Mouse (Mus musculus): Measurements from ENCODE around the gene Snapc4.

Snapc4 gene

GRCm38 (mm10) chr2:26339204-26339551, 41.3 kb downstream of the Snapc4 start:
- no peak for DNase-seq (ENCODE audit: low spot score)

DNA sequence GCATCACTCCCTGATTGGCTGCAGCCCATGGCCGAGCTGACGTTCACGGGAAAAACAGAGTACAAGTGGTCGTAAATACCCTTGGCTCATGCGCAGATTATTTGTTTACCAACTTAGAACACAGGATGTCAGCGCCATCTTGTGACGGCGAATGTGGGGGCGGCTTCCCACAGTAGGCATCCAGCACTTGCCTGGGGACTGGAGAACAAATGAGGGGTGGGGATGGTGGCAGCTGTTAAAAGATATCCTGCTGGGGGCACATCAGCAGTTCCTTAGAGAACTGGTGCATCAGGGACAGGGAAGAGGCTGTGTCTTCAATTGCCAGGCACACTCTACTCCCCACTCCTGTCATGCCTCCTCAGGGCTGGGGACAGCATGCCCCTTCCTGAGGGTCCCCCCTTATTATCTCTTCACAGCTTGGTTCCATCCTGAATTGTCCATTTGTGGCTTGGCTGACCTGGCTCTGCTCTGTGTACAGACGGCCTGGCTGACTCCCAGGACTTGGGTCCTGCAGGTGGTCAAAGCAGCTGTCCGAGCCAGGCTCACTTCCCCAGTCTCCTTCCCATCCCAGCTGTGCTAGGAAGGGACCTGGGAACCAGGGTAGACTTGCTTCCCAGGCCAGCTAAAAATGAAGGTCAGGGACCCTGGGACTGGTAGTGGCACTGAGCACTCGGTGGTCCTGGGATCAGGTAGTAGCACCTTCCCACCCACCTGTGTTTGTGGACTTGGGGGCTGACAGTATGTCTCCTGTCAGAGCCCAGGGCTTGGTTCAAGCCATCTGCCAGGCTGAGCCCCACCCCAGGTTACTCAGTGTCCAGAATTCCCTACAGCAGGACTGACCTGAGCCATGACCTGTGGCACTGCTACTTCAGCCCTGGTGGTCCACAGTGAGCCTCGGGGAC, 41.9 kb downstream of the Snapc4 start:
- no peak for DNase-seq (ENCODE audit: low spot score)

GRCm38 (mm10) chr2:26330702-26331101, 49.8 kb downstream of the Snapc4 start:
- no peak for DNase-seq (ENCODE audit: low spot score)

DNA sequence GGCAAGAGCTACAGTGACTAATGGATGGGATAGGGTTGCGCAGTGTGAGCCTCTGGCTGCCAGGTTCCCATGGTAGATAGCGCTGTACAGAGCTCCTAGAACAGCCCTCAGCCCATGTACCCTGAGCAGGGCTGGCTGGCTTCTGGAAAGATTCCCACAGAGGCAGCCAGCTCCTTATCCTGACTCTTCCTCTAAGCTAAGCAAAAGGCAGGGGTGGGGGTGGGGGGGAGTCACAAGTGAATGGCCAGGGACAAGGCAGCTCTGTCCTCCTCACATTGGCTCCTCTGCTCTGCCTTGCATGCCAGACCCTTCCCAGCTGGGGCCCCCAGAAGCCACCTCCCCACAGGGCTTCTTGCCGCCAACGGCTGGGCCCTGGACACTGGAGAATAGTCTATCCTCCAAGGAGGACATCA, 50.4 kb downstream of the Snapc4 start:
- no peak for DNase-seq (ENCODE audit: low spot score)

GRCm38 (mm10) chr2:26329402-26329801, 51.1 kb downstream of the Snapc4 start:
- peak; percentile 29 for DNase-seq (ENCODE audit: low spot score)

DNA sequence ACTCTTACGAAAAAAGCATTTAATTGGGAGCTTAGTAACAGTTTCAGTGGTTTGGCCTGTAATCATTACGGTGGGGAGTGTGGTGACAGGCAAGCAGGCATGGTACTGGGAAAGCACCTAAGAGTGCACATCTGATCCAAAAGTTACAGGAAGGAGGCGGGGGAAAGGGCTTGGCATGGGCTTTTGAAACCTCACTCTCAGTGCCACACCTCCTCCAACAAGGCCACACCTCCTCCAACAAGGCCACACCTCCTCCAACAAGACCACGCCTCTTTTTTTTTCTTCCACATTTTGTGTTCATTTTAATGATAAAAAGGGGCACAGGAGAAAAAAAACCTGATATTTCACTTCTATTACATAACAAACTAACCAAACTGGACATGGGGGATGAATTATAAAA, 52.6 kb downstream of the Snapc4 start:
- no peak for DNase-seq (ENCODE audit: low spot score)

GRCm38 (mm10) chr2:26325386-26326181, 54.9 kb downstream of the Snapc4 start:
- peak; percentile 73 for DNase-seq (ENCODE audit: low spot score)

- peak; percentile 20 for DNase-seq (ENCODE audit: low spot score)
These were observed 55.5 kb downstream of the Snapc4 start for GRCm38 (mm10) chr2:26324917-26325316.

DNA sequence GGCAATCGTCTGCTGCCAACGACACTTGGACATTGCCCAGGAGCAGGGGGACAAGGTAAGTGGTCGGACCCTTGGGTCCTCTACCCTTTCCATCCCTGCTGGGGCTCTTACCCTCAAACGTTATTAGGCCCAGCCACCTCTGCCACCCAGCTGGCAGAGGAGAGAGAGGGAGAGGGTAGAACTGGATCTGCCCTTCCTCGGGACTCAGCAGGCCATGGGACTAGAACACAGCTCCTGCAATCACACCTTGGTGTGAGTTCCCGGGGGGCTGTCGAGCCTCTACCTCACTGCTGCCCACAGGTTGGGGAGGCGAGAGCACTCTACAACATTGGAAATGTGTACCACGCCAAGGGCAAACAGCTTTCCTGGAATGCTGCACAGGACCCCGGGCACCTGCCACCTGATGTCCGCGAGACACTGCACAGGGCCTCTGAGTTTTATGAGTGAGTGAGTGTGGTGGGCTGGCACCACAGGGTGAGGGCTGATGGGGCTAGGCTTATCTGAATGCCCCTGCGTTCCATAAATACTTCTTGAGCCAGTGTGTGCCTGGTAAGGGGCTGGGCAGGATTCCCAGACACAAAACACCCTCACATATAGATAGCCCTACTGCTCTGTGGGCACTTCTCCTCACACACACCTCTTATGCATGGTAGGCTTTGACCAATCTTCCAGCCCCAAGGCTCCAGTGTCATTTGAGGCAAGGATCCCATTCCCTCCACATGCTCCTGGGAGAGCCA, 56.7 kb downstream of the Snapc4 start:
- DNase-seq (ENCODE audit: low spot score), result no peak

GRCm38 (mm10) chr2:26320245-26321185, 59.9 kb downstream of the Snapc4 start:
- DNase-seq (ENCODE audit: low spot score), result no peak

DNA sequence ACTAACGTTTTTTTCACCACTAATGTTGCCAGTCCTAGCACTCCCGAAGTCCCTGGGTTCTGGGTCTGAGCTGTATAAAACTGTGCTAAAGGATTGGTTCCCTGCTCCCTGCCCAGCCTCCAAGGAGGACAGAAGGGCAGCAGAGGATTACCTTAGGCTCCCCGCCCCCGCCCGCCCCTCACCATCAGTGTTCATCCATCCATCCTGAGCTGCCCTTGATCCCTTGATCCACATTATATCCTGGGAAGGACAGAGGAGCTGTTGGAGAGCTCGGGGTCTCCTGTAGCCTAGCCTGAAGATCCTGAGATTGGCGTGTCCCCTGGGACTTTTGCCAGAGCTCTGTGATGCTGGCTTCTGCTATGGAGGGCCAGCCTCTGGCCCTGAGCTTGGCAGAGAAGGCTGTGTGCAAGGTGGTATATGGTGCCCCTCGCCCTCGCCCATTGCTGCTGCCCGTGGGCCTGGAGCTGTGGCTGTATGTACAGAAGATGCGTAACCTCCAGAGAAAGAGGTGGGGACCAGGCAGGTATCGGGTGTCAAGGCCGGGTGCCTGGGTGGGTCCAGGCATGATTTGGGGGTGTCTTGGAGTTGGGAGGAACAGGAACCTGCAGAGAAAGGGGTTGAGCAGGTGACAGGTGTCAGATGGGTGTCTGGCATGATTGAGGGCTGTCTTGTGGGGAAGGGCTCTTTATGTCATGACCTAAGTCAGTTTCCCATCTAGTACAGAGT, 60.8 kb downstream of the Snapc4 start:
- DNase-seq (ENCODE audit: low spot score), result no peak

GRCm38 (mm10) chr2:26319109-26319508, 61.3 kb downstream of the Snapc4 start:
- DNase-seq (ENCODE audit: low spot score), result no peak

GRCm38 (mm10) chr2:26317991-26318672, 62.3 kb downstream of the Snapc4 start:
- DNase-seq (ENCODE audit: low spot score), result no peak

DNA sequence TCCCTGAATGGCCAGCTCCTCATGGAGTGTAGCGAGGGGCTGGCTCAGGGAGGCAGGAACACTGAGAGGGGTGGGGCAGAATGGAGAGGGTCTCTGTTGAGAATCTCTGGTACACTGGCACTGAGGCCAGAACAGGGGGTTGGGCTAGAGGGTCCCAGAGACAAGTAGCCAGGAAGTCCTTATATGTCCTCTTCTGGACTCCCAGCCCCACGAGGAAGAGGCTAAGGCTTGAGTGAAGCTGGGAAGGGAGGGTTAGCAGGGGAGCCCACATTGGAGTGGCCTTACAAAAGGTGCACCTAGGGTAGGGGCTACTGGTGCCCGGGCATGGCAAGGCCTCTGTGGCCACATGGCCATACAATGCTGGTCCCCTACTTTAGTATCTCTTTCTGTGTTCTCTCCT, 63.1 kb downstream of the Snapc4 start:
- DNase-seq (ENCODE audit: low spot score), result no peak

DNA sequence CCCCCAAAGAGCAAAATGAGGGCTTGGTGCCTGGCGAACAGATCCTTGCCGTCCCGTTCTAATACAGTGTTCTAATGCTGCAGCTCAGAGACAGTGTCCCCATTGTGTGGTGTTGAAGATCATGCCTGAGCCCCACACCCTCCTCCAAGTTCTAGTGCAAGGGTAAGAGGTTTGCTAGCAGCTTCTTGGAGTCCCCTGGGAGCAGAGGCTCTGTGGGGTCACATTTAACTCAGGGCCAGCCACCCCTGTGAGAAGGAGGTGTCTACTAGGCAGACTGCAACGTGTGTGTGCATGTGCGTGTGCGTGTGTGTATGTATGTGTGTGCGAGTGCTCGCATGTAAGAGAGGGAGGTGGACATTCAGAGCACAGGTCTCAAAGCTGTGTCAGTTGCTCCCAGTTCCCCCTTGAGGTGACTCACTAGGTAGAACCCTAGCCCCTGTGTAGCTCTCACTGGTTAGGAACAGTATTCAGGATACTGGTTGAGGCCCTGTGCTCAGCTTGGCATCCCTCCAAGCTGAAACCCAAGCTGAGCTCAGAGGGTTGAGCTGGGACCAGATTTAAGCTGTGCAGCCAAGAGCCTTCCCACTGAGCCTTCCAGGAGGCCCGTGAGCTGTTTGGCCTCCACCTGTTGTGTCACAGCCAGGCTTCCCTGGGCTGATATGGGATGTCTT, 63.7 kb downstream of the Snapc4 start:
- DNase-seq (ENCODE audit: low spot score), result no peak

DNA sequence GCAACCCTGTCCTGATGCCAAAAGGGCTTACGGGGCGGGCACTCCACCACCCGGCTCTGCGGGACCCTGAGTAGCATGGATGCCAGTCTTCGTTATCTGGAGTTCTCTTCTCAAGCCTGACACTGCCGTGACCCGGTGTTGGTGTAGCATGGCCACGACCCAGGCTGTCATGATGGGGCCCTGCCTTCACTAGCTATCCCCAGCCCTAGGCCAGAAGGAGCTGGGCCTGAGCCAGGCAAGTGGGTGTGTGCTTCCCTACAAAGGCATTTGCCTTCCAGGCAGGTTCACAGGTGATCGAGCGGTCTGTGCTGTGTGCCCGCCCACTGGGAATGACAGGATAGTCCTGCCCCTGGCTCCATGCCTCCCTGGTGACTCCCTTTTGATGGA, 64.5 kb downstream of the Snapc4 start:
- no peak for DNase-seq (ENCODE audit: low spot score)

GRCm38 (mm10) chr2:26315072-26315924, 65.2 kb downstream of the Snapc4 start, which contains the start of gene Gpsm1:
Gpsm1 (plus strand) TSS chr2:26315515.
- peak; percentile 94 for DNase-seq (ENCODE audit: low spot score)

DNA sequence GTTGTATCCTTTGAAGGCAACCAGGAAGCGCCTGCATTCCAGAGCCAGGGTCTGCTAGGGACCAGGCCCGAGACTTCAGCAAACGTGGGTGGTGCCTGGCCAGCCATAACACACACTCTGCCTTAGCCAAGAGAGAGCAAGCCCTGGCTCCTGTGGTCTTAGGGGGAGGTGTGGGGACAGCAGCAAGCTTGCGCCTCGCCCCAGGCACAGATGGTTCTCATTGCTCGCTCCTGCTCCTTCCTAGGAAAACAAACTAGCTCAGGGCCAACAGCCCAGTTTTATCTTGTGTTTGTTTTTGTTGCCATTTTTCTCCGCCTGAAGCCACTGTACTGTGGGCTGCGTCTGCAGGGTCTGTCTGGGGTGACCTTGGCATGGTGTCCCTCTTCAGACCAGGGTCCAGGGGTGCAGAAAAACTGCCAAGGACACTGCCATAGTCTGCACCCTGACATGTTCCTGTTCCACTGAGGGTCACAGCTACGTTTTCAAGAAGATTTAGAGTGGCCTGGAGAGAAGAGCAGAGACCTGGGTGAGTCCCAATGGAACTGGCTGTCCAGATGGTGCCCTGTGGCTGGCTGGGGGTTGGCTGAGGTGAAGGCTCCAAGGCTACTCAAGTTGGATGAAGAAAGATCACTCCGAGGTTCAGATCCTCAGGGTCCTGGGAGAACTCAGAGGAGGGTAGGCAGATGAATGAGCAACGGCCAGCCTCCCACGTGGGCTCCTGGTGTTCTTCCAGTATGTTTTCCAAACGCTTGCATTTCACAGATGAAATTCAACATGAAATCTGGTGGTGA, 66.0 kb downstream of the Snapc4 start:
- peak; percentile 75 for DNase-seq (ENCODE audit: low spot score)

All from embryo, embryonic 10.5 days (tissue).